Mouse (Mus musculus): ENCODE measurements around the gene Asb8. TPM values are rescaled to one million over a fixed set of nuclear protein-coding genes. Genes with fewer than 3 reads are reported as not detected.

Gene Asb8
- polyA plus RNA-seq, 1 experiment from 2014 or later: 42.3 TPM

DNA sequence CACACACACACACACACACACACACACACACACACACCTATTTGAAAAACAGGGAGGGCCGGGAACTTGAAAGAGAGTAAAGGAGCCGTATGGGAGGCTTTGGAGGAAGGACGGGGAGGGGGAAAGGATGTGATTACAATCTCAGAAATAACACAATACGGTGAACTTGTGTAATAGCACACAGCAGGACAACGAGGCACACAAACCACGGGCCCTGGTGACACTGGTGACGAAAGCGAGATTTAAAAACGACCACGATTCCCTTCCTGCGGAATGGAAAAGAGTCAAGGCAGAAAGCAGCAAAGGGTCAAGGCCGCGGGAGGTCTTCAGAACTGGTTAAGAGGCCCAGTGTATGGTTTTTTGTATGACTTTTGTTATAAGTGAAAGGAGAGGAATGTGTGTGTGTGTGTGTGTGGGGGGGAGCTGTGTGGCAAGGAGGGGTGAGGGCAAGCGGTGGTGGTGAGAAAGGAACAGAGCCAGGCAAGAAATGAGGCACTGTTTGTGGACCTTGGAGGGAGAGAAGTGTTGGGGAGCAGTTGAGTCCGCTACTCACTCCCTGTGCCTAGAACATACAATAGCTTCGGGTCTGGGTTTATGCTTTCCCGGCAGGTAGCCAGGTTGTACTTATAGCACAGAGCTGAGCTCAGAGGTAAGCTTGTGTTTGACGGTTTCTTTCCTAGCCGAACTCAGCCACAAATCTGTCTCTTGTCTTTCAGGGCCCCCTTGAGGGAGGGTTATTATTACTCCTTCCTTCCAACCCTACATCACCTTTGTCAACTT is 4.2 kb downstream of the Asb8 start:
- no peaks in the 10 kb centered on the region for H3K36me3 ChIP-seq (ENCODE audit: insufficient read depth, low read length)
- no peaks in the 10 kb centered on the region for H3K4me1 ChIP-seq (ENCODE audit: insufficient read depth, low read depth, low read length)
- no peak overlapping the region for H3K4me3 ChIP-seq (ENCODE audit: low read depth, low read length)
- no peaks in the 10 kb centered on the region for H3K27me3 ChIP-seq (replicated peaks; ENCODE audit: insufficient read depth, low read length)
- 62% methylated on average over 19 of the region's 19 CpGs for WGBS
- H3K9ac ChIP-seq (replicated peaks; ENCODE audit: low read depth): no peak overlapping the region
- H3K9me3 ChIP-seq (ENCODE audit: low read length): no peaks in the 10 kb centered on the region
- H3K4me2 ChIP-seq (replicated peaks; ENCODE audit: low read depth, low read length): no peak overlapping the region
- ATAC-seq: no peak; the same call in 1 of the 2 replicates
- TF ChIP-seq EP300 (IDR thresholded peaks at IDR 0.05): no peak
- no peak for TF ChIP-seq CTCF (IDR thresholded peaks at IDR 0.05)
- DNase-seq (ENCODE audit: low spot score): no peak
- no peak overlapping the region for H3K27ac ChIP-seq (ENCODE audit: low read length)

- no peak for DNase-seq (ENCODE audit: low spot score)
- Histone ChIP-seq H3K36me3 (ENCODE audit: insufficient read depth, low read length) (no peaks in the 10 kb centered on the region), H3K4me2 (replicated peaks; ENCODE audit: low read depth, low read length) (no peak overlapping the region), H3K9me3 (ENCODE audit: low read length) (no peaks in the 10 kb centered on the region), H3K4me1 (ENCODE audit: insufficient read depth, low read depth, low read length) (no peaks in the 10 kb centered on the region), H3K27ac (ENCODE audit: low read length) (no peak overlapping the region), H3K9ac (replicated peaks; ENCODE audit: low read depth) (no peak overlapping the region), H3K4me3 (ENCODE audit: low read depth, low read length) (no peak overlapping the region), H3K27me3 (replicated peaks; ENCODE audit: insufficient read depth, low read length) (no peaks in the 10 kb centered on the region)
- 40% methylated on average over 1 of the region's 1 CpGs for WGBS
- TF ChIP-seq EP300 (IDR thresholded peaks at IDR 0.05) (no peak), CTCF (IDR thresholded peaks at IDR 0.05) (no peak)
- no peak for ATAC-seq
Measured at GRCm38 (mm10) chr15:98157253-98157652, 8.2 kb downstream of the Asb8 start.

- no peaks in the 10 kb centered on the region for H3K27me3 ChIP-seq (replicated peaks; ENCODE audit: insufficient read depth, low read length)
- H3K36me3 ChIP-seq (ENCODE audit: insufficient read depth, low read length): no peaks in the 10 kb centered on the region
- no peak overlapping the region for H3K4me3 ChIP-seq (ENCODE audit: low read depth, low read length)
- DNase-seq (ENCODE audit: low spot score) (no peak), ATAC-seq (no peak; the same call in 1 of the 2 replicates)
- H3K9ac ChIP-seq (replicated peaks; ENCODE audit: low read depth): no peak overlapping the region
- H3K4me2 ChIP-seq (replicated peaks; ENCODE audit: low read depth, low read length): no peak overlapping the region
- no peak overlapping the region for H3K27ac ChIP-seq (ENCODE audit: low read length)
- H3K9me3 ChIP-seq (ENCODE audit: low read length): no peaks in the 10 kb centered on the region
- H3K4me1 ChIP-seq (ENCODE audit: insufficient read depth, low read depth, low read length): no peaks in the 10 kb centered on the region
- no peak for TF ChIP-seq EP300 (IDR thresholded peaks at IDR 0.05)
- TF ChIP-seq CTCF (IDR thresholded peaks at IDR 0.05): no peak
- 56% methylated on average over 4 of the region's 4 CpGs for WGBS
Measured at GRCm38 (mm10) chr15:98155944-98156343, 9.5 kb downstream of the Asb8 start.

DNA sequence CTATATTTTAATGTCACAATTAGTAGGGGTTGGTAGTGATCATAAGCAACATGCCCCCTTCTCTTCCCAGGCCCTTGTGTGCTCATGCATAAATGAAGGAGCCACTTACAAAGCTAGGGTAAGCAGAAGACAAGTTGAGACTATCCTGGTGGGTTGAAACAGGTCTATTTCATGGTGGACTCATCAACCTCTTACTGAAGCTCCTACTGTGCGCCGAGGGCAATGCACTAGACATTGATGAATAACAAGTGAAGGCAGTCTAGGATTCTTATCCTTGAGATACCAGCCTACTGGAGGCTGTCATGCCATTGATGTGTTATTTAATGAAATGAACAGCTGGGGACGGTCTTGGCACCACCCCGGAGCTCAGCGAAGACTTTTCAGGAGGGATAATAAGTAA is 10.2 kb downstream of the Asb8 start:
- Histone ChIP-seq H3K4me3 (ENCODE audit: low read depth, low read length) (no peak overlapping the region), H3K27me3 (replicated peaks; ENCODE audit: insufficient read depth, low read length) (no peaks in the 10 kb centered on the region), H3K4me2 (replicated peaks; ENCODE audit: low read depth, low read length) (no peak overlapping the region), H3K27ac (ENCODE audit: low read length) (no peak overlapping the region), H3K9ac (replicated peaks; ENCODE audit: low read depth) (no peak overlapping the region), H3K36me3 (ENCODE audit: insufficient read depth, low read length) (no peaks in the 10 kb centered on the region), H3K9me3 (ENCODE audit: low read length) (no peaks in the 10 kb centered on the region), H3K4me1 (ENCODE audit: insufficient read depth, low read depth, low read length) (no peaks in the 10 kb centered on the region)
- ATAC-seq: no peak
- WGBS: 89% methylated on average over 5 of the region's 5 CpGs
- TF ChIP-seq EP300 (IDR thresholded peaks at IDR 0.05) (no peak), CTCF (IDR thresholded peaks at IDR 0.05) (no peak)
- no peak for DNase-seq (ENCODE audit: low spot score)

- 70% methylated on average over 3 of the region's 3 CpGs for WGBS
Measured at GRCm38 (mm10) chr15:98154631-98155030, 10.8 kb downstream of the Asb8 start.

DNA sequence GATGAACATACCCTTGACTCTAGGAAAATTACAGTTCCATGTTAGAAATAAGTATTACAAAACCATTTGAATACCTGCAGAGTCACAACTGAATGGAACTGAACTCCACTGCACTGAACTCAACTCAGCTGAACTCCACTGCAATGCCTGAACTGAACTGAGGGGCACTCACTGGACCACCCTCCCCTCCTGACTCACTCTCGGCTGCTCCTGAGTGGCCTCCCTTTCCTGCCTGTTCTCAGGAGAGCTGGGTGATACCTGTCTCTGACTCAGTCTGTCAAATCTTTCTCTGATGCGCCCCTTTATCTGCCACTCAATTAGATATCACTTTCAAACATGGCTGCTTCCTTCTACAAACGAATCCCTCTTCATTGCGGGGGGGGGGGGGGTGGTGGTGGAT is 11.3 kb downstream of the Asb8 start:
- no peak for DNase-seq (ENCODE audit: low spot score)
- Histone ChIP-seq H3K4me2 (replicated peaks; ENCODE audit: low read depth, low read length) (no peak overlapping the region), H3K9ac (replicated peaks; ENCODE audit: low read depth) (no peak overlapping the region), H3K27me3 (replicated peaks; ENCODE audit: insufficient read depth, low read length) (no peaks in the 10 kb centered on the region), H3K27ac (ENCODE audit: low read length) (no peak overlapping the region), H3K4me1 (ENCODE audit: insufficient read depth, low read depth, low read length) (no peaks in the 10 kb centered on the region), H3K9me3 (ENCODE audit: low read length) (no peaks in the 10 kb centered on the region), H3K36me3 (ENCODE audit: insufficient read depth, low read length) (no peaks in the 10 kb centered on the region), H3K4me3 (ENCODE audit: low read depth, low read length) (no peak overlapping the region)
- WGBS: 64% methylated on average over 4 of the region's 4 CpGs
- TF ChIP-seq CTCF (IDR thresholded peaks at IDR 0.05): no peak
- no peak for TF ChIP-seq EP300 (IDR thresholded peaks at IDR 0.05)
- no peak for ATAC-seq

More at GRCm38 (mm10) chr15:98154631-98155030, 10.8 kb downstream of the Asb8 start:
- no peaks in the 10 kb centered on the region for H3K36me3 ChIP-seq (ENCODE audit: insufficient read depth, low read length)
- no peak overlapping the region for H3K27ac ChIP-seq (ENCODE audit: low read length)
- no peaks in the 10 kb centered on the region for H3K27me3 ChIP-seq (replicated peaks; ENCODE audit: insufficient read depth, low read length)
- no peak overlapping the region for H3K4me3 ChIP-seq (ENCODE audit: low read depth, low read length)
- H3K9me3 ChIP-seq (ENCODE audit: low read length): no peaks in the 10 kb centered on the region
- no peaks in the 10 kb centered on the region for H3K4me1 ChIP-seq (ENCODE audit: insufficient read depth, low read depth, low read length)
- no peak overlapping the region for H3K4me2 ChIP-seq (replicated peaks; ENCODE audit: low read depth, low read length)
- ATAC-seq: no peak
- H3K9ac ChIP-seq (replicated peaks; ENCODE audit: low read depth): no peak overlapping the region
- TF ChIP-seq CTCF (IDR thresholded peaks at IDR 0.05) (no peak), EP300 (IDR thresholded peaks at IDR 0.05) (no peak)
- no peak for DNase-seq (ENCODE audit: low spot score)
